Mouse (Mus musculus) olfactory bulb, adult 2 months (tissue): ENCODE data around the gene Tex14.

Experiments used
- CTCF ChIP-seq: fragments of 200-500 bp; IDR thresholded peaks from 2 replicates; pipeline ENCODE4 v1.5.1; 2012; ENCODE audit warnings: low read depth, mild to moderate bottlenecking, low read length, moderate library complexity; ENCODE audit not compliant: insufficient read depth
- POLR2A ChIP-seq: fragments of 200-500 bp; IDR thresholded peaks from 2 replicates; pipeline ENCODE4 v1.6.1; 2012; ENCODE audit warnings: mild to moderate bottlenecking, low read depth, low read length, moderate library complexity; ENCODE audit not compliant: insufficient read depth

GRCm38 (mm10) chr11:87578963-87579601, 174.2 kb downstream of the Tex14 start:
- TF ChIP-seq CTCF (no peak), POLR2A (no peak)
